Mouse (Mus musculus): Measurements from ENCODE around the gene Pank2.

Gene Pank2

DNA sequence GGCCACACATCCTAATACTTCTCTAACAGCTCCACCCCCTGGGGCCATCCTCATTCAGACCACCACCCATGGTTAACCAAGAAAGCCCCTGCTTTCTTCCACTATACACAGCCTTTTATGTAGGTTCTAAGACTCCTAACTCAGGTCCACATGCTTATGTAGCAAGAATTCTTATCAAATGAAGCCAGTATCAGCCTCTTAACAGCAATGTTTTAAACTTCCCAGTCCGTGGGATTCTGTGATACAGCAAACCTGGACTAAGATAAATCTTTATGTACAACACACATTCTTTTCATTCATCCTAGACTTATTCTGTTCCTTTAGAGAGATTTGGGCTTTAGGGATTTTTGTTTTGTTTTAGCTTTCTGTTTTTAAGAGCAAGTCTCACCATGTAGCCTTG, 61.4 kb downstream of the Pank2 start:
- no peak for DNase-seq (ENCODE audit: low spot score)

DNA sequence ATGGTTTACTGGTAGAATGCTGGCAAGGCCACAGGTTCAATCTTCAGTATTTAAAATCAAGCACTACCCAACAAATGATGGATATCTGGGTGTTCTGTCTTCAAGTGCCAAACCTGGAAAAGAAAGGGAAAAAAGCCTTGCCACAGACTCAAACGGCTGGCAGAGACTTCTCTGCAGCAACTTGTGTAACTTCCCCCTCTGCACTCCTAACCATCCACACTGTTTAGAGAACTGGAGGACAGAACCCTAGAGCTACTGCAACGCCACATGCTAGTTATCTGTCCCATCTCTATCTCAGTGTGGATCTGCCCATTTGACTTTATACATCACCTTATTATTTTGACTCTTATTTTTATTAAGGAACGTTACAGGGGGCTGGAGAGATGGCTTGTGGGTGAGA, 63.7 kb downstream of the Pank2 start:
- no peak for DNase-seq (ENCODE audit: low spot score)

DNA sequence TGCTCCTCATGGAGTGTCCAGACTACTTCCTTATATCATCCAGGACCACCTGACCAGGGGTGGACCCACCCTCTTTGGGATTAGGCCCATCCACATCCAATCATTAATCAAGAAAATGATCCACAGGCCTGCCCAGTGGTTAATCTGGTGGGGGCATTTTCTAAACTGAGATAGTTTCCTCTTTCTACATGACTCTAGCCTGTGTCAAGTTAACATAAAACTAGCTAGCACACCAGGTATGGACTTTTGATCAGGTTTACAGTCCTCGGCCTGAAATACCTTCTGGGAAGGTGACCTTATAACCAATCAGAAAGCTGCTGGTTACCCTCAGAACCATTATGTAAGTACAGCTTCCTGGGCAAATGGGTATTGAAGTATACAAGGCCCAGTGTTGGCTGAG, 66.7 kb downstream of the Pank2 start:
- no peak for DNase-seq (ENCODE audit: low spot score)

DNA sequence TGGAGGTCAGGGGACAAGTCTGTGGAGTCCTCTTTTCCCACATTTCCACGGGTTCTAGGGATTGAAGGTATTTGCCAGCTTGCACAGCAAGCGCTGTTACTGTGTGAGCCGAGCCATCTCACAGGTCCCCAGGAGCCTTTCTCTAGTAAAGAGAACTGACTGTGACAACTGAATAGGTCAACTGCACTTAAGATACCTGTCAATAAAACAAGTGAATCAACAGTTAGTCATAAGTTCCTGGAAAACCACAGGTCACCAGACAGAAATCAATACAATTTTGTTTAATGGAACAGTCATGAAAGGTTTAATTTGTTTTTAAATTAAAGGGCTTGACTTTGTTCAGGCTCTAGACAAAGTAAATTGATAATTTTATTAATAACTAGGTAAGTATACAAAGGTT, 68.3 kb downstream of the Pank2 start:
- DNase-seq (ENCODE audit: low spot score) = no peak

DNA sequence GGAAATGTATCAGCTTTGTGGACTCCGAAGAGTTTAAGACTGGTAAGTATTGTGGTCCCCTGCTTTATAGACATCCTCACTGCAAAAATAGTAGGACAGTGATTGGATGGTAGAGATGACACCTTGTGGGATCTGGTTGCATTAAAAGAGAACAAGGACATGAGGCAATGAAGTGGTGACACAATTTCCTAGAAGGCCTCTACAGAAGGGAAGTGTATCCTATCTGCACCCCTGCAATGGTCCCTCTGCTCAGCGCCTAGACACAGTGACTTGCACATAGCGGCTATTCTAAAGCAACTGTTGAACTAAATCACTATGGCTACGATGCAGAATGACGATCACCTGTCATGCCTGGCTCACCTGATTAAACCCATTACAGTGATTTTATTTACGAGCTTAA, 75.3 kb downstream of the Pank2 start:
- no peak for DNase-seq (ENCODE audit: low spot score)

DNA sequence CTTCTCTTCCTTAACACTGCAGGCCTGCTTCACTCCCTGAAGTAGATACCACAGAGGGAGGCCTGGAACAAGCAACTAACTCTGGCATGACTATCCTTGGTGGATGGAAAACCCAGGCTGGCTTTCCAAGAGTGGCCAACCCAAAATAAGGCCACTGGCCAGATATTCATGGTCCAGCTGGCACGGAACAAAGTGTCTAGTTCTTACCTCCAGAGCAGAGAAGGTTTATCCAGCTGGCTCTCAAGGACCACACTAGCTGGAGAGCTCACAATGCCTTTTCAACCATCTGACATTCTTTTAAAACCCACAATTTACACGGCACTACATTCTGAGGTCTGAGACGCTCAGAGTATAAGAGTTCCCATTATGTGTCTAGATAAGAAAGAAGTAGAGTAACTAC, 82.2 kb downstream of the Pank2 start:
- no peak for DNase-seq (ENCODE audit: low spot score)

DNA sequence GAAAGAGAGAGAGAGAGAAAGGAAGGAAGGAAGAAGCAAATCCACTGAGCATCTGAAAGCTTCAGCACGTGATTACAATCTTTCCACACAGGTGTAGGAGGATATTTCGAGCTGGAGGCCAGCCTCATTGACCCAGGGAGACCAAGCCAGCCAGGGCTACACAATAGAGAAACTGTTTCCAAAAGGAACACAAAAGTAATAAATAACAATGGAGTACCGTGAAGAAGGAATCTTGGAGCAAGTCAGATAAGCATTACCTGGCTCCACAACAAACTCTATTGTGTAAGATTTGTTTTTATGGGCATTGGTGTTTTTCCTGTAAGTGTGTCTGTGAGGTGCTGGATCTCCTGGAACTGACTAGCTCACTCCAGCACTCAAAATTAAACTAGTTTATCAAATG, 83.3 kb downstream of the Pank2 start:
- no peak for DNase-seq (ENCODE audit: low spot score)
